Mouse (Mus musculus): ENCODE results near the gene Ufsp1. TPM values are rescaled to one million over a fixed set of nuclear protein-coding genes. Genes with fewer than 3 reads are reported as not detected.

The Ufsp1 gene
- polyA plus RNA-seq, 1 experiment from 2014 or later, result 18.3 TPM

DNA sequence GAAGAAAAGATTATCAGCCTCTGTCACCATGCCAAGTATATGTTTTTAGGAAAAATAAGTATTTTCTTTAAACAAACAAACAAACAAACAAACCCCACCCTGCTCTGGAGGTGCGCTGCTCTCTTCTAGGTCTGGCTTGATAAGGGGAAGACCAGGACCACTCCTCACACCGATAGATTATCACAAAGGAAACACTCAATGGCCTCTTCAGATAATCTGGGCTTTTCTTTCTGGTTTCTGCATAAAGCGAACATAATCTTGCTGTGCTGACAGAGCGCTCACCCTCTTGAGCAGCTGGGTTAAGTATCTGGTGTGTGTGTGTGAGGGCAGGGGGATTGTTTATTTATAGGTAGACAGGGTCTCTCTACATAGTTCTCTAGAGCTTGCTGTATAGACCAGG is 9.2 kb downstream of the Ufsp1 start:
- H3K36me3 ChIP-seq, result peaks cover 61% of the 10 kb centered on the region
- H3K27ac ChIP-seq (replicated peaks), result no peak overlapping the region
- peak overlapping the region; percentile 97; the same call in 1 of the 2 replicates for H3K9ac ChIP-seq
- no peaks in the 10 kb centered on the region for H3K27me3 ChIP-seq
- WGBS, result 94% methylated on average over 4 of the region's 4 CpGs
- no peak for ATAC-seq (ENCODE audit: low read depth)
- H3K4me1 ChIP-seq (replicated peaks), result peaks cover 53% of the 10 kb centered on the region
- H3K9me3 ChIP-seq, result no peaks in the 10 kb centered on the region
- H3K4me2 ChIP-seq, result no peak overlapping the region
- no peak overlapping the region for H3K4me3 ChIP-seq

DNA sequence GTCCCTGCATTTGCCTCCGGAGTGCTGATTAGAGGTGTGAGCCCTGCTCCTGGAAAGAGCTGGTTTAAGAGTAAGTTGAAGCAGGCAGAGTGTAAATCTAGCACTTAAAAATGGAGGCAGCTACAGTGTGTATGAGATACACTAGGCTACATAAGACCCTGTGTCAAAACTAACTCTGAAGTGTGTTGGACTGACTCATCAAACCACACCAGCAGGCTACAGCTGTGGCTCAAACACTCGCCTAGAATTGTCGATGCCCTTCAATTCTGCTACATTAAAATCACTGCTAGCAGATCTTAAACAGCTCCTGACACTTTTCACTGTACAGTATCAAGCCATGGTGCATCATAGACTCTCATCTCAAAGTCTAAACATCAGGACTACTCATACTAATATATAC is 9.7 kb downstream of the Ufsp1 start:
- ATAC-seq (ENCODE audit: low read depth), result no peak
- H3K27ac ChIP-seq (replicated peaks), result no peak overlapping the region
- H3K27me3 ChIP-seq, result no peaks in the 10 kb centered on the region
- H3K4me1 ChIP-seq (replicated peaks), result peaks cover 53% of the 10 kb centered on the region
- H3K36me3 ChIP-seq, result peaks cover 61% of the 10 kb centered on the region
- peak overlapping the region; percentile 85 for H3K4me2 ChIP-seq
- WGBS, result 73% methylated on average over 3 of the region's 3 CpGs
- peak overlapping the region; percentile 97; the same call in 1 of the 2 replicates for H3K9ac ChIP-seq
- no peaks in the 10 kb centered on the region for H3K9me3 ChIP-seq
- H3K4me3 ChIP-seq, result no peak overlapping the region

DNA sequence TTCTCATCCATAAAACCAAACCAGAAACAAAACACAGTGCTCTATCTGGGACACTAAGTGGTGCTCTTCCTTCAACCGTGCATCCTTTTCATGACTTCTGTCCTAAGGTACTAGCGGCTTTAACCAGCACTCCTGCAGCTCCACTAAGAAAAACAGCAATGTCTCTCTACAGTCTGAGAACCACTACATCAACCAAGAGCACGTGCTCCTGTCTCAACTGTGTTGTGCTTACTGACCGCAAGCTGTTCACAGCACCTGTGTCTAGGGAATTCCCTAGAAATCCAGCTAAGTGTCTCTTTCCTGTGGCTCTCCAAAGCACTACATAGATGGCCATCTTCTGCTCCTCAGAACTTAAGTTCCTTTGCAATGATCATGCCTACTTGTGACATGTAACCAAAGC is 10.4 kb downstream of the Ufsp1 start:
- no peaks in the 10 kb centered on the region for H3K27me3 ChIP-seq

DNA sequence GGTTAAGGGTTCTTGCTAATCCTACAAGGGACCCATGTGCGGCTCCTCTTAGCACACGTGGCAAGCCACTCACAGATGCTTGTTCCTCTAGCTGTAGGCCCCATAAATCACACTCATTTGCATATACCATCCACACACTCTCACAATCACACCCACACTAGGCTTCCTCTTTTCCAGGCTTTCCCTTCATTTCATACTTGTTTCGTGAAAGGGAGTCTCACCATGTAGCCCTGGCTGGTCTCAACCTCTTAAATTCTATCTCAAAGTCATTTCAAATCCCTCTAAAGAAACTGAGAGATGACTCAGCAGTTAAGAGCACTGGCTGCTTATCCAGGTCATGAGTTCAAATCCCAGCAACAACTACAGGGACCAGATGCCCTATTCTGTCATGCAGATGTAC is 11.4 kb downstream of the Ufsp1 start:
- Histone ChIP-seq H3K9ac (peak overlapping the region; percentile 97), H3K27ac (replicated peaks) (no peak overlapping the region), H3K27me3 (no peaks in the 10 kb centered on the region), H3K4me2 (peak overlapping the region; percentile 85), H3K4me3 (peak overlapping the region; percentile 95), H3K9me3 (no peaks in the 10 kb centered on the region), H3K4me1 (replicated peaks) (peaks cover 53% of the 10 kb centered on the region), H3K36me3 (peaks cover 61% of the 10 kb centered on the region)
- 24% methylated on average over 3 of the region's 3 CpGs for WGBS
- ATAC-seq (ENCODE audit: low read depth), result no peak

More for the DNA sequence above, 10.4 kb downstream of the Ufsp1 start:
- Histone ChIP-seq H3K4me2 (peak overlapping the region; percentile 85), H3K27ac (replicated peaks) (no peak overlapping the region), H3K9me3 (no peaks in the 10 kb centered on the region), H3K4me3 (peak overlapping the region; percentile 95), H3K9ac (peak overlapping the region; percentile 97), H3K36me3 (peaks cover 61% of the 10 kb centered on the region), H3K4me1 (replicated peaks) (peaks cover 53% of the 10 kb centered on the region)
- WGBS, result 15% methylated on average over 4 of the region's 4 CpGs
- ATAC-seq (ENCODE audit: low read depth), result no peak

DNA sequence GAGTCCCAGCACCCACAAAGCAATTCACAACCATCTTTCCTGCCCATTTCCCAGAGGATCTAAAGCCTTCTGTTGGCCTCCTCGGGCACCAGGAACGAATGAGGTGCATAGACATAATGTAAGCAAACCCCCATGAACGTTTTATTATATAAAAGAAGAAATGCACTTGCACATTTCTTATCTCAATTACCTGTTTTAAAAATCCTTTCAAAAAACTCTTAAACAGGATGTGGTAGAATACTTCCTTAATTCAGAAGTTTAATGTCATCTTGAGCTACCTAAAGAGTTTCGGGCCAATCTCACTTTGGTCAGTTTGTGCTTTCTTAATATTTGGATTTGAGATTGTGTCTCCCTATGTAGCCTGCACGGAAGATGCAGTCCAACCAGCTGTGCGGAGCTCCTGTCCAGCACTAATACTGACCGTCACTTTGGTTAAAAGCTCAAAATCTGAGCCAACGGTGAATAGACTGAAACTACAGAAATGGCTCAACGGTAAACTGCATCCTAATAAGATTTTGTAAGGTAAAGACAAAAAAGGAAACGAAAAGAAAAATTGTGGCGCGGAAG is 12.1 kb downstream of the Ufsp1 start:
- peak overlapping the region; percentile 97 for H3K9ac ChIP-seq
- no peak for ATAC-seq (ENCODE audit: low read depth)
- peak overlapping the region; percentile 95 for H3K4me3 ChIP-seq
- no peaks in the 10 kb centered on the region for H3K9me3 ChIP-seq
- H3K27me3 ChIP-seq, result no peaks in the 10 kb centered on the region
- H3K4me1 ChIP-seq (replicated peaks), result peaks cover 53% of the 10 kb centered on the region
- H3K36me3 ChIP-seq, result peaks cover 58% of the 10 kb centered on the region
- 17% methylated on average over 12 of the region's 12 CpGs for WGBS
- H3K27ac ChIP-seq (replicated peaks), result peak overlapping the region; percentile 98
- H3K4me2 ChIP-seq, result peak overlapping the region; percentile 85

DNA sequence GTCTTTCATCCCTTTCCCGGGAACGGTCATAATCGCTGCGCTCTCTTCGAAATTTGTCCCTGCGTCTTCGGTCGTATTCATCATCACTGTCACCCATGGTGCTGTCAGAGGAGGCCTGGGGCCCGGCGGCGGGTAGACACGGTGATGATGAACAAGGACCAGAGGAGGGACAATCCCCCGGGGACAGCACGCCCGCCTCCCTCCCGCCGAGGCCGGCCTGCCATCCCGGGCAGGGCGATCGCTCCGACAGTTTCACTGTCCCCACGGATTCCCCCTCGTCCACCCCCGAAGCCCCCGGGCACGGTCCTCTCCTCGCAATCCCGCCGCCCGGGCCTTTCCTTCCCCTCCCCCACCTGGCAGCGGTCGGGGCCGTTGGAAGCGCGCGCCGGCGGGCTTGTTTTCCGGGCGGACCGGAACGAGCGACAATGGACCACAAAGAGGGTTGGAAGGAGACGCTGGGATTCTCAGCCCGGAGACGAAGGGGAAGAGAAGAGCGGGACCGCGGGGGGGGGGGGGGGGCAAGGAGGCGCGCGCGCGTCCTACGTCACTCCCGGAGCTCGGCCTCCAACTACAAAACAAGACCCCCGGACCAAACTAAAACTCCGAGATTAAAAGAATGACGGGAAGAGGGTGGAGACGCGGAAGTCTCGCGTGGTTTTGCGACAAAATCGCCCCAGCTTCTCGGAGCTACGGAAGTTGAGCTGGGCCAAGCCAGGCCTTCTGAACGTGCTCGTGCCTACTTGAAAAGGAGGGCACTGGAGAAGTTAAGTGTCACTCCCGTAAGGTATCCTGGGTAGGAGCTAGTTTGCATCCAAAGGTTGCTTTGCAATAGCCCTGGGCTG is 12.9 kb downstream of the Ufsp1 start, which contains the start of gene Srrt:
Srrt (minus strand) TSS at position 604 of the 842 bp plus-strand sequence.
- 0% methylated on average over 65 of the region's 72 CpGs for WGBS
- Histone ChIP-seq H3K4me1 (replicated peaks) (peaks cover 50% of the 10 kb centered on the region), H3K4me2 (peak within 1 kb of the TSS; percentile 85), H3K27me3 (no peaks in the 10 kb centered on the region), H3K9me3 (no peaks in the 10 kb centered on the region), H3K9ac (peak within 1 kb of the TSS; percentile 97), H3K36me3 (peaks cover 56% of the 10 kb centered on the region), H3K27ac (replicated peaks) (peak within 1 kb of the TSS; percentile 98), H3K4me3 (peak within 1 kb of the TSS; percentile 95)
- peak; percentile 88 for ATAC-seq (ENCODE audit: low read depth)

DNA sequence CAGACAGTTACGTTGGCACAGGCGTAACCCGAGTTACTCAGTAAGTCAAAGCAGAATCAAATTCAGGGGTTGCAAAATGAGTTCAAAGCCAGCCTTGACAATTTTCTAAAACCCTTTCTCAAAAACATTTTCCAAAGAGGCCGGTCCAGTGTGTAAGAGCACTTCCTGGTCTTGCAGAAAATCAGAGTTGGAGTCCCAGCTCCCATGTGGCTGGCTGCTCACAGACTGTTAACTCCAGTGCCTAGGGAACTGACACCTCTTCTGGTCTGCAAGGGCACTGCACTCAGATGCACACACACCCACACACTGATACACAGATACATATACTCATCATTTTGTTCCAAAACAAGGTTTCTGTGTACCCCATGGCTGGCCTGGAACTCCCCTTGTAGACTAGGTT is 13.9 kb downstream of the Ufsp1 start:
- no peak for ATAC-seq (ENCODE audit: low read depth)
- peak overlapping the region; percentile 85 for H3K4me2 ChIP-seq
- no peaks in the 10 kb centered on the region for H3K9me3 ChIP-seq
- peak overlapping the region; percentile 95 for H3K4me3 ChIP-seq
- 98% methylated on average over 4 of the region's 4 CpGs for WGBS
- H3K9ac ChIP-seq, result peak overlapping the region; percentile 97
- peaks cover 55% of the 10 kb centered on the region for H3K4me1 ChIP-seq (replicated peaks)
- peak overlapping the region; percentile 98 for H3K27ac ChIP-seq (replicated peaks)
- peaks cover 45% of the 10 kb centered on the region for H3K36me3 ChIP-seq
- no peaks in the 10 kb centered on the region for H3K27me3 ChIP-seq

DNA sequence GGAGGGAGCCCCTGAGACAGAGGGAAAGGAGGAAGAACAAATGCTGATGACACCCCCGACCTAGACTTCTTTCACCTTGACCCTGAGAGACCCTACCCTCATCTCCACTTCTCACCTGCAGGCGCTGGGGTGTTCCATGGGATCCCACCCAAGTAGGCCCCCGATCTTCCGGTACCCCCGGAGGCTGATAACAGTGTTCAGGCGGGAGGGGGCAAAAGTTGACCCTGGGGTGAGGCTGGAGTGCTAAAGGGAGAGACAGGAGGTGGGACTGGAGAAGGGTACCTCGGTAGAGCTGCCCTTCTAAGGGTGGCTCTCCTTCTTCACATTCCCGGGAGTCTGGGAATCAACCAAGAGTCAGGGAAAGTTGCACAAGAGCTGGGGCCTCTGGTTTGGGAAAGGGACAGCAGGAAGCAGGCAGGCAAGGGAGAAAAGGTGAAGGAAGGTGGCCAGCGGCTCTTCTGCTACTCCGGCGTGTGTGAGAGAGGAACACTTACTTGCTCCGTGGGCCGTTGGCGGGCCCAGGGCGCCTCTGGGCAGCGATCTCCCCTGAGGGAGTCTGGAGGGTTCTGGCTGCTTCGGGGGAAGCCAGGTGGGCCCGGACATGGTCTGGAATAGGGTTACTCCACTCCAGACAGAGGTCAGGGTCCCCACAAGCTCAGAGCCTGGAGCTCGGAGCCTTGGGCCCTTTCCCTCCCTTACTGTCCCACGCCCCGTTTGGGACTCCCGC is 19.2 kb downstream of the Ufsp1 start:
- Histone ChIP-seq H3K36me3 (peaks cover 59% of the 10 kb centered on the region), H3K4me1 (replicated peaks) (peaks cover 37% of the 10 kb centered on the region), H3K4me3 (peak overlapping the region; percentile 43), H3K9me3 (no peaks in the 10 kb centered on the region), H3K27me3 (no peaks in the 10 kb centered on the region), H3K27ac (replicated peaks) (peak overlapping the region; percentile 79), H3K4me2 (peak overlapping the region; percentile 60), H3K9ac (peak overlapping the region; percentile 75)
- WGBS, result 4% methylated on average over 22 of the region's 22 CpGs
- ATAC-seq (ENCODE audit: low read depth), result peak; percentile 25; the same call in 1 of the 2 replicates

DNA sequence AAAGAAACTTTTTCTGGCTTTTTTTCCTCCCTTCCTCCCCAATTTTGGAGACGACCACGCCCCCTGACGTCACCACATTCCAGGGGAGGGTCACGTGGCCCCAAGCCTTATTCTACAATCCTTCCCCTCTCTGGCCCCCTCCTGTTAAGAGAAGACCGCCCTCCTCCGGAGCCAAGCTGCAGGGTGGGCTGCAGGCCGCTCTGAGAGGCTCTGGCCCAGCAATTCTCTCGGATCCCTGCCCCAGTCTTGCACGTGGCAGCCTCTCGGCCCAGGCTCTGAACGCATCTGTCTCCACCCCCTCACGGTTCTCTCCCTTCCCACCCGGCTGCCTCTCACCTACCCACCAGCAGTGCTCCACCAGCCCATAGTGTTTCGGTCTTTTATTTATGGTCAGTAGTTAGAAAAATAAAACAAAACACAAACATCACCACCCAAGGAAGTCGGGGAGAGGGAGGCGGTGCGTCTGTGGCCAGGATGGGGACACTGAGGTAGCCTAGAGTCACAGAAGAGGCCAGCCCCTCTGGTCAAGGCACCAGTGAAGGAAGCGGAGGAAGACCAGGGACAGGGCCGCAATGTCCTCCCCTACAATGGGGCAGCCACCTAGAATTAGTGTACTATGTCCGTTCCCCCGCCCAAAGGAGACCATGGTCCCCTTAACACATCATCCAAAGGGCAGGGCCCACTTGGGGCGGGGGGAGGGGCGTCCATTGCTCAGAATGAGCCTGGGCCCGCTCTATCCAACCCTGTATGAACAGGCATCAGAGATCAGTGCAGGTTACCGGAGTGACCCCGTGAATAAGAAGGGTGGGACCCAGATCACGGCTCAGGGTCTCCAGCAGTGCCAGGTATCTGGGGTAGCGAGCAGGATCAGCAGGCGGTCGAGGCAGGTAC is 20.0 kb downstream of the Ufsp1 start, which contains the start of gene Trip6:
Trip6 (minus strand) TSS at position 212 of the 891 bp plus-strand sequence.
- H3K27ac ChIP-seq (replicated peaks), result peak within 1 kb of the TSS; percentile 79
- ATAC-seq (ENCODE audit: low read depth), result peak; percentile 88
- H3K4me3 ChIP-seq, result peak within 1 kb of the TSS; percentile 43
- 16% methylated on average over 30 of the region's 30 CpGs for WGBS
- H3K36me3 ChIP-seq, result peaks cover 57% of the 10 kb centered on the region
- H3K4me1 ChIP-seq (replicated peaks), result peaks cover 37% of the 10 kb centered on the region
- H3K9me3 ChIP-seq, result no peaks in the 10 kb centered on the region
- H3K27me3 ChIP-seq, result no peaks in the 10 kb centered on the region
- peak within 1 kb of the TSS; percentile 60 for H3K4me2 ChIP-seq
- H3K9ac ChIP-seq, result peak within 1 kb of the TSS; percentile 75

DNA sequence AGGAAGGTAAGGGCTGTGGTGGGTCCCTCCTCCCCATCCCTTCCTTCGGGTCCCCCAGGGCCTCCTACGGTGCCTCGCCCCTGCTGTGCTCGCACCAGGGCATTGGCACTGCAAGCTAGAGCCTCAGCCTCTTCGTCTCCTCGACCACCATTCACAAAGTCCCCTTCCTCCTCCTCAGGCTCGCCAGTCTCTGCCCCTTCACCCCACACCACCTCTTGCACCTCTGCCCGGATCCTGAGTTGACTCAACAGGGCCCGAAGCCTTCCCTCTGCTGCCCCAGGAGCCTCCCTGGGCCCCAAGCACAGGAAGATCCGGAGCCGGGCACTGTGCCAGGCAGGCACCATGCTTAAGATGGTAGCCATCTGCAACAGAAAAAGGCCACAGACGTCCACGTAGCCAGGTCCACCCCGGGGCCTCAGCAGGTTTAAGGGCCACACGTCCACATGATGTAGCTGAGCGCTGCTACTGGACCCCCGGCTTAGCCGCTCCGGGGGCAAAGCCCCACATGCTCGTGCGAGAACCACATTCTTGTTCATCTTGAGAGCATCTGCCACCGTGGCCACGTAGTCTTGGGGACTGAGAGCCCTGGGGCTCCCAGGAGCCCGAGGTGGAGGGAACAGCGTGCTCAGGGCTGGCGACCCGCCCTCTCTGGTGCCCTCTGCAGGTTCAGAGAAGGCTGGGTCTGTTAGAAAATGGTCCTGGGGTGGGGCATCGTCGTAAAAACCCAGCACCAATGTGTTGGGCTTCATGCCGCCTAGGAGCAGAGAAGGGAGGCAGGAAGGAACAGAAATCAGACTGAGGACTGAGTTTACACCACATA is 20.9 kb downstream of the Ufsp1 start:
- Histone ChIP-seq H3K36me3 (peaks cover 57% of the 10 kb centered on the region), H3K27me3 (no peaks in the 10 kb centered on the region), H3K4me2 (peak overlapping the region; percentile 60), H3K9ac (peak overlapping the region; percentile 75; the same call in 1 of the 2 replicates), H3K4me3 (no peak overlapping the region), H3K4me1 (replicated peaks) (peaks cover 37% of the 10 kb centered on the region), H3K9me3 (no peaks in the 10 kb centered on the region), H3K27ac (replicated peaks) (peak overlapping the region; percentile 79)
- WGBS, result 33% methylated on average over 30 of the region's 30 CpGs
- 0 out of 2 replicates have a peak, but pooled peaks have one; percentile 11 for ATAC-seq (ENCODE audit: low read depth)

All from neural tube, embryonic 13.5 days (tissue).